Mouse (Mus musculus) G1E (cell line): ENCODE data around the gene Tns1. TPM values are rescaled to one million over a fixed set of nuclear protein-coding genes. Genes with fewer than 3 reads are reported as not detected.

Experiments
- ATAC-seq: 2 replicates; pipeline ENCODE4 v1.8.0; 2016; ENCODE audit warnings: mild to moderate bottlenecking; ENCODE audit not compliant: insufficient number of reproducible peaks, poor library complexity, low FRiP score, severe bottlenecking; ENCODE audit errors: extremely low read depth
- DNase-seq: peaks from one replicate; pipeline ENCODE4 v3.0.0; 2012; ENCODE audit warnings: low spot score
- H3K27me3 ChIP-seq: 2 replicates; pipeline ENCODE4 v1.6.1; 2012; ENCODE audit warnings: mild to moderate bottlenecking, low read length, inconsistent platforms; ENCODE audit not compliant: insufficient read depth
- H3K36me3 ChIP-seq: replicated peaks from 2 replicates; pipeline ENCODE3; 2012; ENCODE audit warnings: mild to moderate bottlenecking, inconsistent platforms
- H3K4me1 ChIP-seq: 2 replicates; pipeline ENCODE4 v1.6.1; 2012; ENCODE audit warnings: low read depth, low read length, inconsistent platforms, mixed read lengths; ENCODE audit not compliant: insufficient read depth
- H3K4me3 ChIP-seq: 2 replicates; pipeline ENCODE4 v1.5.1; 2012; ENCODE audit warnings: low read depth, mild to moderate bottlenecking, inconsistent platforms, low read length, moderate library complexity, mixed read lengths
- H3K9me3 ChIP-seq: replicated peaks from 2 replicates; pipeline ENCODE4 v1.6.1; 2012; ENCODE audit warnings: inconsistent platforms
- CTCF ChIP-seq: IDR thresholded peaks from 2 replicates; pipeline ENCODE4 v1.5.1; 2012; ENCODE audit warnings: low read depth, low read length, inconsistent platforms, mixed read lengths
- GATA1 ChIP-seq: IDR thresholded peaks from 2 replicates; pipeline ENCODE4 v1.6.1; 2012; ENCODE audit warnings: borderline replicate concordance, low read length, inconsistent platforms, mixed read lengths
- GATA2 ChIP-seq: IDR thresholded peaks from 2 replicates; pipeline ENCODE4 v1.6.1; 2012; ENCODE audit warnings: low read depth, low read length, inconsistent platforms, borderline replicate concordance
- POLR2AphosphoS5 ChIP-seq: IDR thresholded peaks from 2 replicates; pipeline ENCODE4 v1.6.1; 2012; ENCODE audit warnings: low read depth, low read length, inconsistent platforms; ENCODE audit not compliant: insufficient replicate concordance
- TAL1 ChIP-seq: conservative IDR thresholded peaks from 2 replicates; pipeline ENCODE4 v1.6.1; 2012; ENCODE audit warnings: low read depth, low read length, inconsistent platforms, mixed read lengths
- polyA plus RNA-seq: library from polyadenylated mRNA; stranded (reverse); fragments of >175 nt; gene quantifications from 2 replicates; pipeline ENCODE4 v1.2.3, GENCODE M21; 2012
- total RNA-seq, 2 experiments: library from RNA; stranded (forward) in 1 of 2; stranded (reverse) in 1 of 2; fragments of 200-1000 nt in 1 of 2; fragments of >200 nt in 1 of 2; fragmentation: Nextera tagmentation in 1 of 2; gene quantifications; 2 replicates each; pipeline ENCODE4 v1.2.3; 2014 to 2017

Gene Tns1
- total and polyA plus RNA-seq, 3 experiments, result 0.55 to 27.2 (median 1.7) TPM

- H3K36me3 ChIP-seq, result no peaks in the 10 kb centered on the region
- ATAC-seq (no peak), DNase-seq (no peak)
- H3K9me3 ChIP-seq, result no peaks in the 10 kb centered on the region
- peaks cover 4% of the 10 kb centered on the region; the same call in 1 of the 2 replicates for H3K27me3 ChIP-seq
- H3K4me1 ChIP-seq, result no peaks in the 10 kb centered on the region
- no peak for TF ChIP-seq GATA1
- TF ChIP-seq CTCF, result no peak
- no peak for TF ChIP-seq GATA2
- TF ChIP-seq TAL1, result no peak
- no peak for TF ChIP-seq POLR2AphosphoS5
- H3K4me3 ChIP-seq, result no peak overlapping the region
Measured at GRCm38 (mm10) chr1:73929211-73929951, 194.9 kb downstream of the Tns1 start.

GRCm38 (mm10) chr1:73928385-73928784 is 195.9 kb downstream of the Tns1 start:
- no peaks in the 10 kb centered on the region for H3K36me3 ChIP-seq
- ATAC-seq, result no peak

GRCm38 (mm10) chr1:73927819-73928218 is 196.4 kb downstream of the Tns1 start:
- no peaks in the 10 kb centered on the region for H3K36me3 ChIP-seq
- no peak overlapping the region for H3K4me3 ChIP-seq
- H3K4me1 ChIP-seq, result no peaks in the 10 kb centered on the region
- TF ChIP-seq GATA2, result no peak
- TF ChIP-seq GATA1, result no peak
- no peak for TF ChIP-seq POLR2AphosphoS5
- no peak for TF ChIP-seq TAL1
- TF ChIP-seq CTCF, result no peak
- no peaks in the 10 kb centered on the region for H3K9me3 ChIP-seq
- ATAC-seq, result no peak
- H3K27me3 ChIP-seq, result peaks cover 4% of the 10 kb centered on the region; the same call in 1 of the 2 replicates
- DNase-seq, result no peak

More at GRCm38 (mm10) chr1:73928385-73928784, 195.9 kb downstream of the Tns1 start:
- Histone ChIP-seq H3K4me3 (no peak overlapping the region), H3K9me3 (no peaks in the 10 kb centered on the region), H3K27me3 (peaks cover 4% of the 10 kb centered on the region; the same call in 1 of the 2 replicates), H3K4me1 (no peaks in the 10 kb centered on the region)
- no peak for DNase-seq
- TF ChIP-seq GATA1 (no peak), TAL1 (no peak), POLR2AphosphoS5 (no peak), GATA2 (no peak), CTCF (no peak)

- no peak overlapping the region for H3K4me3 ChIP-seq
- H3K27me3 ChIP-seq, result peaks cover 4% of the 10 kb centered on the region; the same call in 1 of the 2 replicates
- no peak for DNase-seq
- no peak for ATAC-seq
- no peaks in the 10 kb centered on the region for H3K4me1 ChIP-seq
- TF ChIP-seq GATA2 (no peak), TAL1 (no peak), GATA1 (no peak), CTCF (no peak), POLR2AphosphoS5 (no peak)
- no peaks in the 10 kb centered on the region for H3K9me3 ChIP-seq
- no peaks in the 10 kb centered on the region for H3K36me3 ChIP-seq
Measured at GRCm38 (mm10) chr1:73926279-73926678, 198.0 kb downstream of the Tns1 start.

GRCm38 (mm10) chr1:73924871-73925610 is 199.2 kb downstream of the Tns1 start:
- H3K4me3 ChIP-seq, result no peak overlapping the region
- DNase-seq (no peak), ATAC-seq (no peak)
- H3K36me3 ChIP-seq, result no peaks in the 10 kb centered on the region
- H3K9me3 ChIP-seq, result no peaks in the 10 kb centered on the region
- H3K27me3 ChIP-seq, result peaks cover 4% of the 10 kb centered on the region; the same call in 1 of the 2 replicates
- no peaks in the 10 kb centered on the region for H3K4me1 ChIP-seq
- TF ChIP-seq TAL1 (no peak), POLR2AphosphoS5 (no peak; the same call in 1 of the 2 replicates), GATA1 (no peak), CTCF (no peak), GATA2 (no peak)

- H3K4me1 ChIP-seq, result no peaks in the 10 kb centered on the region
- H3K36me3 ChIP-seq, result no peaks in the 10 kb centered on the region
- no peaks in the 10 kb centered on the region for H3K9me3 ChIP-seq
- H3K27me3 ChIP-seq, result no peaks in the 10 kb centered on the region; the same call in 1 of the 2 replicates
- TF ChIP-seq POLR2AphosphoS5 (no peak), GATA1 (no peak), CTCF (no peak), TAL1 (no peak), GATA2 (no peak)
- no peak for DNase-seq
- ATAC-seq, result no peak
- H3K4me3 ChIP-seq, result no peak overlapping the region
Measured at GRCm38 (mm10) chr1:73924210-73924609, 200.0 kb downstream of the Tns1 start.
